Mouse (Mus musculus): ENCODE data around the gene Ace3.

The Ace3 gene

GRCm38 (mm10) chr11:105975050-105975449, 19.4 kb upstream of the Ace3 start:
- in situ Hi-C loops (cut with MboI; ENCODE audit: low pct_unique_long_range_greater_than_20kb in 1 of 2, low sequenced_read_pairs in 2 of 2, unreplicated experiment in 1 of 2), result no loop called here

GRCm38 (mm10) chr11:105975636-105976035, 18.8 kb upstream of the Ace3 start:
- in situ Hi-C loops (cut with MboI; ENCODE audit: low pct_unique_long_range_greater_than_20kb in 1 of 2, low sequenced_read_pairs in 2 of 2, unreplicated experiment in 1 of 2), result no loop called here

- in situ Hi-C loops (cut with MboI; ENCODE audit: low pct_unique_long_range_greater_than_20kb in 1 of 2, low sequenced_read_pairs in 2 of 2, unreplicated experiment in 1 of 2), result no loop called here
Measured at GRCm38 (mm10) chr11:105978232-105978631, 16.2 kb upstream of the Ace3 start.

GRCm38 (mm10) chr11:105978634-105979033, 15.8 kb upstream of the Ace3 start:
- in situ Hi-C loops (cut with MboI; ENCODE audit: low pct_unique_long_range_greater_than_20kb in 1 of 2, low sequenced_read_pairs in 2 of 2, unreplicated experiment in 1 of 2), result no loop called here

- in situ Hi-C loops (cut with MboI; ENCODE audit: low pct_unique_long_range_greater_than_20kb in 1 of 2, low sequenced_read_pairs in 2 of 2, unreplicated experiment in 1 of 2), result no loop called here
Measured at GRCm38 (mm10) chr11:105984452-105984851, 10.0 kb upstream of the Ace3 start.

GRCm38 (mm10) chr11:105987446-105987845, 7.0 kb upstream of the Ace3 start:
- in situ Hi-C loops (cut with MboI; ENCODE audit: low pct_unique_long_range_greater_than_20kb in 1 of 2, low sequenced_read_pairs in 2 of 2, unreplicated experiment in 1 of 2), result no loop called here

GRCm38 (mm10) chr11:105989446-105989845, 5.0 kb upstream of the Ace3 start:
- in situ Hi-C loops (cut with MboI; ENCODE audit: low pct_unique_long_range_greater_than_20kb in 1 of 2, low sequenced_read_pairs in 2 of 2, unreplicated experiment in 1 of 2), result no loop called here

- in situ Hi-C loops (cut with MboI; ENCODE audit: low pct_unique_long_range_greater_than_20kb in 1 of 2, low sequenced_read_pairs in 2 of 2, unreplicated experiment in 1 of 2), result no loop called here
Measured at GRCm38 (mm10) chr11:105990231-105990630, 4.2 kb upstream of the Ace3 start.

- in situ Hi-C loops (cut with MboI; ENCODE audit: low pct_unique_long_range_greater_than_20kb in 1 of 2, low sequenced_read_pairs in 2 of 2, unreplicated experiment in 1 of 2), result no loop called here
Measured at GRCm38 (mm10) chr11:106000062-106000461, 5.6 kb downstream of the Ace3 start.

GRCm38 (mm10) chr11:106001718-106002117, 7.2 kb downstream of the Ace3 start:
- in situ Hi-C loops (cut with MboI; ENCODE audit: low pct_unique_long_range_greater_than_20kb in 1 of 2, low sequenced_read_pairs in 2 of 2, unreplicated experiment in 1 of 2), result no loop called here

- in situ Hi-C loops (cut with MboI; ENCODE audit: low pct_unique_long_range_greater_than_20kb in 1 of 2, low sequenced_read_pairs in 2 of 2, unreplicated experiment in 1 of 2), result no loop called here
Measured at GRCm38 (mm10) chr11:106004576-106004975, 10.1 kb downstream of the Ace3 start.

GRCm38 (mm10) chr11:106005970-106006369, 11.5 kb downstream of the Ace3 start:
- in situ Hi-C loops (cut with MboI; ENCODE audit: low pct_unique_long_range_greater_than_20kb in 1 of 2, low sequenced_read_pairs in 2 of 2, unreplicated experiment in 1 of 2), result no loop called here

GRCm38 (mm10) chr11:106007821-106008220, 13.3 kb downstream of the Ace3 start, which contains the start of gene Kcnh6:
Gene Kcnh6 (plus strand): TSS chr11:106008124.
- in situ Hi-C loops (cut with MboI; ENCODE audit: low pct_unique_long_range_greater_than_20kb in 1 of 2, low sequenced_read_pairs in 2 of 2, unreplicated experiment in 1 of 2), result no loop called here

GRCm38 (mm10) chr11:106012711-106013110, 18.2 kb downstream of the Ace3 start:
- in situ Hi-C loops (cut with MboI; ENCODE audit: low pct_unique_long_range_greater_than_20kb in 1 of 2, low sequenced_read_pairs in 2 of 2, unreplicated experiment in 1 of 2), result no loop called here

GRCm38 (mm10) chr11:106013556-106014225, 19.2 kb downstream of the Ace3 start:
- in situ Hi-C loops (cut with MboI; ENCODE audit: low pct_unique_long_range_greater_than_20kb in 1 of 2, low sequenced_read_pairs in 2 of 2, unreplicated experiment in 1 of 2), result no loop called here

- in situ Hi-C loops (cut with MboI; ENCODE audit: low pct_unique_long_range_greater_than_20kb in 1 of 2, low sequenced_read_pairs in 2 of 2, unreplicated experiment in 1 of 2), result no loop called here
Measured at GRCm38 (mm10) chr11:106016440-106016839, 22.0 kb downstream of the Ace3 start.

- in situ Hi-C loops (cut with MboI; ENCODE audit: low pct_unique_long_range_greater_than_20kb in 1 of 2, low sequenced_read_pairs in 2 of 2, unreplicated experiment in 1 of 2), result no loop called here
Measured at GRCm38 (mm10) chr11:106020051-106020763, 25.7 kb downstream of the Ace3 start.

GRCm38 (mm10) chr11:106025774-106026173, 31.3 kb downstream of the Ace3 start:
- in situ Hi-C loops (cut with MboI; ENCODE audit: low pct_unique_long_range_greater_than_20kb in 1 of 2, low sequenced_read_pairs in 2 of 2, unreplicated experiment in 1 of 2), result no loop called here

GRCm38 (mm10) chr11:106026465-106027151, 32.1 kb downstream of the Ace3 start:
- in situ Hi-C loops (cut with MboI; ENCODE audit: low pct_unique_long_range_greater_than_20kb in 1 of 2, low sequenced_read_pairs in 2 of 2, unreplicated experiment in 1 of 2), result no loop called here
